Mouse (Mus musculus): ENCODE data around the gene Apaf1.

The Apaf1 gene

DNA sequence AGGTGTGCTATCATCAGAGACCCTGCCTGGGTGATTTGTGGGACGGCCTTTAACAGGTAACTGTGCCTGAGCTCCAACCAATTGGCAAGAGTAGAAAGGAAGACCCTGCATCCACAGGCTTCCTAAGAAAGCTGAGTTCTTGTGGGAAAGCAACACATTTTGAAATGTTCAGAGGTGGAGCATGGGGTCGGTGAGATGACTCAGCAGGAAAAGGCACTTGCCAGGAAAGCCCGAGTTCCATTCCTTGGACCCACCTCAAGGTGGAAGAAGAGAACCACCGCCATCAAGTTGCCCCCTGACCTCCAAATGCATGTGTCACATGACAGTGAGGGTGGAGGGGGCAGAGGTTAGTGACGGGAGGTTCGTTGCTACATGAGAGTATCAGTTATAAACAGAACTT lies 108.1 kb downstream of the Apaf1 start:
- no peak for DNase-seq (ENCODE audit: low spot score)

DNA sequence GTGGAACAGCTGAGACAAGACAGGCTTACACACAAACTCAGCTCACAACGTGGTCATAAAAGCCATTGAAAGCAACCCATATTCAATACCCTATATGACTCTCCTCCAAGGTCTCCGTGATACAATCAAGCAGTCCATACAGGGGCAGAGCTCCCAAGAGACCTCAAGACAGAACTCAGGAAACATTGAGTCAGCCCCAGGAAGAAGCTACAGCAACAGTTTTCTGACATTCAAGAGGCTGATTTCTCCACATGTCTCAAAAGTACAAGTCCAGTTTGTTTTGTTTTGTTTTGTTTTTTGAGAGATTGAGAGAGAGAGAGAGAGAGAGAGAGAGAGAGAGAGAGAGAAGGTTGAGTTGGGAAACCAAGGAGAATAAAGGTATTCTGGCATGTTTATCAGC lies 108.5 kb downstream of the Apaf1 start:
- DNase-seq (ENCODE audit: low spot score) = no peak

DNA sequence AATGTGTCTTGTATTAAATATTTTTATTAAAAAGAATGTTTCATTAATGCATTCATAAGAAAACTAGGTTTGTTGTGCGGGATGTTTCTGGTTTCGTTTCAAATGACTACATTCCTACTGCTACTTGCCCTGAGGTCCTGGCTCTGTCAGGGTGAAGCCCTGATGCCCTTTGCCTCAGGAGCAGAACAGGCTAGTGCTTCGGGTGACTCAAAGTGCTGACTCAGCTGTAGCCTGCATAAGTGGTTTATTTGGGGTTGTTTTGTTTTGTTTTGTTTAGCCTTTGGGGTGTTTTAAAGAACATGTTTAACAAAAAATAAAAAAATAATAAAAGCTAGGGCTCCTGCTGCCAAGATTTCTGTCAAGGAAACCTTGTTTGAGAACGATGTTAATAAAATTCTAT lies 112.0 kb downstream of the Apaf1 start:
- DNase-seq (ENCODE audit: low spot score) = no peak

DNA sequence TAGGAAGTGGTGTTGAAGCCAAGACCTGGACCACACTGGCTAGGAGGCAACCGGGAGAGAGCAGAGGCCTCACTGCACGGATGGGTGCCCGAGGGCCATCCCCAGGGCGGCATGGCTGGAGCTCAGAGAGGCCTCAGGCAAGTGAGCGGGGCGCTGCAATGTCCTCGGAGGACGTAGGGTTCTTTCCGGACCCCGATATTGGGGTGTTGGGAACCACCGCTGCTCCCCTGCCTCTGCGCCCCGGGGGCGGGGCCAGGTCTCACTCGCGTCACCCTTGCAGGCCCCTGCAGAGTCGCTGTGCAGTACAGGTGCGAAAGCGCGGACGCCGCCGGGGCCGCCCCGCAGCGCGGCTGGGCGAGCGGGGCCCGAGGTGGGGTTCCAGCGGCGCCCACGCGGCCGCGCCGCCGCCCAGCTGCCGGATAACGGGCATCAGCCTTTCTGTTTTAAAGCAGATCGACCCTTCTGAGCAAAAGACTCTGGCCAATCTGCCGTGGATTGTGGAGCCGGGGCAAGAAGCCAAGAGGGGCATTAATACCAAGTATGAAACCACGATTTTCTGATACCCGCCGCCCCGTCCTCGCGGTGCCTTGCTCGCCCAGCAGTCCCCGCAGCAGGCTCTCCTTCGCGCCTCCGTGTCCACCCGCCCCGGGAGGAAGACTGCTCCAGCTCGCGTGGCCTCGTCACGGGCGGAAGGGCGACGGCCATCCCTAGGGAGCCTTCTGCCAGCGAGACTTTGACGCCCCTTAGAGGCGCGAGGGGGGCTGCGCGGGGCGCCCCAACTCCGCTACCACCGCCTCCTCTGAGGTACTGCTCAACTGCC lies 113.0 kb downstream of the Apaf1 start:
- DNase-seq (ENCODE audit: low spot score) = peak; percentile 53

DNA sequence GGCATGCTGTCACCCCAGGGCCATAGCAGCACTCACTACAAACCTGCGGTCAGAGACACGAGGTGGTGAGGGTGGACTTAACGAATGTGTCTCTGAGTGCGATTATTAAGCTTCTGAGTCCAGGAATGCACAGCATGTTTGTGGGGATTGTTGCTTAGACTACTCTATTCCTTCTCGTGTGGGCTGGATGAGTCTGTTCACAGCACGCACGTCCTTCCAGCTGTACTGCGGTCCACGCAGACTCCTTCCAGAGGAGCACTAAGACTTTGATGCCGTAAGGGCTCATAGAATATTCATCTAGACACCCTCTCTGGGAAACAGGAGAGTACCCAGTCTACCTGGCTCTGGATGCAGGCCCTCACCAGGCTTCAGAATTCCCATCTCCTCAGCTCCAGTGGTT lies 114.3 kb downstream of the Apaf1 start:
- no peak for DNase-seq (ENCODE audit: low spot score)

DNA sequence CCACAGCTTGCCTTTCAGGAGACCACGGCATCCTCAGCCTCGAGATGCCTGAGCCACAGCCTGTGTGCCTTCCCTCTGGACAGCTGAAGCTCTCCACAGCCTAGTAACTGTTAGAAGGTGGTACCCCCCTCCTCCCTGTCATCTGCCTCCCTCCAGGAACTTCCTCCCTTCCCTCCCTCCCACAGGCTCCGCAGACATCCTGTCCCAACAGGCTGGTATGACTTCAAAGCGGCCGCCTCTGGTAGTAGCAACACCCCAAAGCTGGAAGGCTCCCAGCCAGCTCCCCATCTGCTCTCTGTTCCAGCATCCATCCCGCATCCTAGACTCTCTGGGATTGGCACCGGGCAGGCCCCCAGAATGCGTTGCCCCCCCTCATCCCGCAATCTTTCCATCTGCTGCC lies 115.7 kb downstream of the Apaf1 start:
- DNase-seq (ENCODE audit: low spot score) = no peak

DNA sequence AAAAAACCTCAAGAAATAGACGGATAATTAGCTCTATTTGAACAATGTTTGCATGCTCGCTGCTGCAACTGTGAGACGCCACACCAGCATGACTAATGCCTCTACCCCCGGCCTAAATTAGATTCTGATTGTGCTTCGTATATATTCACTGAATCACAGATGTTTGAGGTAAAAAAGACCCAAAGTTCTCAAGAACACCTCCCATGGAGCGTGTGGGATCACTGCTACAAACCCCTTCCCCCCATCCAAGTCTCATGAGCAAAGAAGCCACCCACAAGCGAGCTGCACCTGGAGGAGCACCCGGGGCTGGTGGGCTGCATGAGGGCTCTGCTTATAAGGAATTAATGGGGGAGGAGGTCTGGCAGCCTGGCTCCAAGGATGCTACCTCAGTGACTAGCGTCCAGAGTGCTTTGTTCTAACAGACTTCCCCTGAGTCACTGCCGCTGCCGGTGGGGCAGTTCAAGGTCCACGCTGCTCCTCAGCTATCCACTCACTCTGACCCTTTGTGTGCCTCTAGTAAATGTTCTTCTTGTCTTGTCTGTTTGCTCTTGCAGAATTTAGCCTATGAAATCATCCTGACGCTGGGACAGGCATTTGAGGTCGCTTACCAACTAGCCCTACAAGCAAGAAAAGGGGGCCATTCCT lies 116.8 kb downstream of the Apaf1 start:
- no peak for DNase-seq (ENCODE audit: low spot score)

DNA sequence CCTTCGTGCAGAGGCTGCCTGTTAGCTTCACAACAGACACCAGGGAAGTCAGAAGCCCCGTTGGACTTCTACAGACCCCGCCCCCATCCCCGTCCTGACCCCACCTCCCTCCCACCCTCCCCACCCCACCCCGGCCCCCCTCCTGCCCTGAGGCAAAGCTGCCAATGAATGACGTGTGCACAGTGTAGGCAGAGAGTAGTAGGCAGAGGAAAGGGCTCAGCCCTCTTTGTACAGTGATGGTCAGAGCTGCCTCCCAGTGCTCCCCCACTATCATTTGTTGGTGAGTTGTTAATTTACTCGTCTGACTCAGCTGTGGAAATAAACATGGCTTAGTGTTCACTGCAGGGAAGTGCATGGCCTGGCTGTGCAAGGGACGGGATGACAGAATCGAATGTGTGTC lies 118.1 kb downstream of the Apaf1 start:
- DNase-seq (ENCODE audit: low spot score) = no peak

DNA sequence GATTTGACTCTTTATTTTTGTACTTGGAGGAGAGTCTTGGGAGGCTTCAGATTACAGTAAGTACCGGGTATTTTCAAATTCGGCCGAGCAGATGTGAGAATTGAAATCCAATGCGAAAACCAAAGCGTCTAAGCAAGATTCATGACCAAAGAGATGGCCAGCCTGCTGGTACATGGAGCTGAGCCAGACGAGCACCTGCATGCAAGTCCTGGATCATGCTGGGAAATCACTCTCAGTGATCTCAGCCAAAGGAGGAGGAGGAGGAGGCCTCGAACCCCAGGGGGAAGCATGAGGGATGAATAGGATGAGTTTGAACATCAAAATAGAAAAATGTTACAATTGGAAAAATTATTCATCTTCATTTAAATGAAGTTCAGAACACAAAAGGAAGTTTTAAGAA lies 122.2 kb downstream of the Apaf1 start:
- no peak for DNase-seq (ENCODE audit: low spot score)

DNA sequence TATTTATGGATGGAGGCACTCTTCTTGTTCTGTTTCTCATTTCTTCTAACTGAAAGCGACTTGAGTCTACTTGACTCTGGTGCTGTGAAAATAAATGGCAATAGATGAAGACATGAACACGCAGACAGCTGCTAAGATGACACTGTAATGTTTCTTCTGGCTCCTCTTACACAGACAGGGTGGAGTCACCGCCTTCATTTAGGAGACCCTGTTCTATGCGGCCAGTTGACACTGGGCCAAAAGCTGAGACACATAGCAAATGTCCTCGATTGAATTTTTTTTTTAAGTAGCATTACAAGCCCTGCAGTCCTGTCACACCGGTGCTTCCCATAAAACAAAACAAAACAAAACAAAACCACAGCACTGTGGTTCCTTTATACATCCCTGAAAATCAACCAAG lies 128.7 kb downstream of the Apaf1 start:
- no peak for DNase-seq (ENCODE audit: low spot score)

DNA sequence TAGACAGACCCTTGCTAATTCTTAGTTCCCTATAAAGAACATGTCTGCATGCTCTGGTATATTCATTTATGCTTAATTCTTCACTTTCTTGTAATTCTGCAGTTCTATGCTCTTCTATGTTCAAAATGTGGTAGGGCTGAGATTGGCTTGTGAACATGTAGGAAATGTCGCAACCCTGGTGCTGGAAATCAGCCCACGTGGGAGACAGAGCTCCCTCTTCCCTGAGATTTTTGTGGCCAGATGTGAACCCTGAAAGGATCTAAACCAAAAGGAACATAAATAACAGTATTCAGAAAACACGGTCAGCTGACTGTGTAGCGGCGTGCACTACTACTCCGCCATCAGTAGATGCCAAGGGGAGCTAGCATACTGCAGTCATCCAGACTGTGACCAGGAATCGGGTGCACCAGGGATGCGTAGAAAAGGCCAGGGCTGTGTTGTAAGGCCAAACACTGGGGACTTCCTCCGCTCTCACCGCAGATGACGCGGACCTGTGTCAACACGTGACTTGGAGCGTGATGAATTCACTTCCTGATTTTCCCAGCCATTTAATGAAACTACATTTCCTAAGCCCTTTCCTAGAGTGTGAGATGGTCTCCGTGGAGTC lies 129.4 kb downstream of the Apaf1 start:
- no peak for DNase-seq (ENCODE audit: low spot score)

DNA sequence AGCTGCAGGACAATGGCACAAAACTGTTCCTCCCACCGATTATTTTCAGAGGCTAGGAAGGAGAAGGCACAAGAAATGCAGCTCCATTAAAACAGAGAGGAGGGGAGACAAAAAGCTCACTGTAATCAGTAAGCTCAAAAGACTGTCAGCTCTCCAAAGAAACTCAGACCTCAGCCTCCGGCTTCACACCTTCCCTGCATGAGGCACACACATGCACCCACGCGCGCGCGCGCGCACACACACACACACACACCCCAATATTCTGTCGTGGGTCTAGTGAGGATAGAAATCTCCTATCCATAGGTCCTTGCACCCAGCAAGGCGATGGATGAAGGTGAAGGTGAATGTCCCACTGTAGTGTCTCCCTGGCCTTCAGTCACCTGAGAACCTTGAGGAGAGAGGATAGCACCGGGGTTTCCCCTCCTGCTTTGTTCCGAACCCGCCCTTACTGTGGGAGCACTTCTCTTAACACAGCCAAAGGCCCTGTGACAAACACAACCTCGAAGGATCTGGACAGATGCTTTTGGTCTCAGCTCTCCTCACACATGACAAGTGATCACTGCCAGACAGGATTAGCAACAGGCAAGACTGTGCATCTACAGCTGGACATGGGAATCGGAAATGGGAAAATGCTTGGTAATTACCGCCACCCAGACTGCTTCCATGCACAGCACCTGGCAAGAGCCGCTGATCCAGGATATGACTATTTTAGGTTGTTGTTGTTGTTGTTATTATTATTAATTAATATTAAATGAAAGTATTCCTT lies 134.8 kb downstream of the Apaf1 start:
- DNase-seq (ENCODE audit: low spot score) = no peak

DNA sequence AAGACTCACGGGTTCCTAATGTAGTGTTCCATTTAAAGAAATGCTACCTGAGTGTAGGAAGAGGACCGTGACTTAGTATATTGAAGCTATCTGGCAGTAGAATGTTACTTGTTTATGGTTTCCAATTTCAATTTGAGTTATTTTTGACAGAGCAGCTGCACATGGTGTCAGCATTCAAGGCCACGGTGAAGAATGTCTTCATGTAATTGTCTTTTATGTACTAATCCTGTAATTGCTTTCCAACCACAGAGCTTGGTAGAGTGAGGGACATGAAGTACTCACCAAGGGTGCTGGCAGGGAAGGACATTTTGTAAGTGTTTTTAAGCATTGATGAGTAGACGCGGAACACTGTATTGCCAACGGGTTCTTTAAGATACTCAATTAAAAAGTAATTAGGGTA lies 135.5 kb downstream of the Apaf1 start:
- no peak for DNase-seq (ENCODE audit: low spot score)

DNA sequence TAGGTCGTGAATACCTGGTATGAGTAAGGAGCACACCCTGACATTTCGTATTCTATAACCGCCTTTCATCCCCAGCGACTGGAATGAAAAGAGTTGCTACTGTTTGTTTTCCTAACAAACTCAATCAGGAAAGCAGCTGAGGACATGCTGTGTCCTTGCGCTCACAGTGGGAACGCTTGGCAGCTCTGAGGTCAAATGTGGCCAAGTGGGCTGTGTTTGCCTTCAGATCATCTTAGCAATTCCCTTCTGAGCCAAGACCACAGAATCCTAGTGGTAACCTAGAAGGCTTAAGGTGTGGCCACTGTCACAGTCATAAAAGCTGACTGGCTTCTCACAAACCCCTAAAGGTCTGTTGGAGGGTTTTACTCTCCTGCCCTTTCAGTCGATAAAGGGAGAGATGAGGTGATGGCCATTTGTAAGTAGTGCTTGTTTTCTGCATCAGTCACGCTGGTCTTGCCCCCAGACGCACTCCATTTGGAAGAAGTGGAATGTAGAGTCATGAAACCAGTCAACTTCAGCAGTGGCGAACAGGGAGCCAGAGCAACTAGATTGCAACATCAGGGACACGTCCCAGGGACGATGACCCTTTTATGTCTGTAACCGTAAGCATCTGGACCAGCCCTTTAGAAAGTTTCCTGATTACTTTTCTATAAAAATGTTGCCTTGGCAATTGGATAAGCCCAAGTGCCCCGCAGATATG lies 140.4 kb downstream of the Apaf1 start:
- no peak for DNase-seq (ENCODE audit: low spot score)

DNA sequence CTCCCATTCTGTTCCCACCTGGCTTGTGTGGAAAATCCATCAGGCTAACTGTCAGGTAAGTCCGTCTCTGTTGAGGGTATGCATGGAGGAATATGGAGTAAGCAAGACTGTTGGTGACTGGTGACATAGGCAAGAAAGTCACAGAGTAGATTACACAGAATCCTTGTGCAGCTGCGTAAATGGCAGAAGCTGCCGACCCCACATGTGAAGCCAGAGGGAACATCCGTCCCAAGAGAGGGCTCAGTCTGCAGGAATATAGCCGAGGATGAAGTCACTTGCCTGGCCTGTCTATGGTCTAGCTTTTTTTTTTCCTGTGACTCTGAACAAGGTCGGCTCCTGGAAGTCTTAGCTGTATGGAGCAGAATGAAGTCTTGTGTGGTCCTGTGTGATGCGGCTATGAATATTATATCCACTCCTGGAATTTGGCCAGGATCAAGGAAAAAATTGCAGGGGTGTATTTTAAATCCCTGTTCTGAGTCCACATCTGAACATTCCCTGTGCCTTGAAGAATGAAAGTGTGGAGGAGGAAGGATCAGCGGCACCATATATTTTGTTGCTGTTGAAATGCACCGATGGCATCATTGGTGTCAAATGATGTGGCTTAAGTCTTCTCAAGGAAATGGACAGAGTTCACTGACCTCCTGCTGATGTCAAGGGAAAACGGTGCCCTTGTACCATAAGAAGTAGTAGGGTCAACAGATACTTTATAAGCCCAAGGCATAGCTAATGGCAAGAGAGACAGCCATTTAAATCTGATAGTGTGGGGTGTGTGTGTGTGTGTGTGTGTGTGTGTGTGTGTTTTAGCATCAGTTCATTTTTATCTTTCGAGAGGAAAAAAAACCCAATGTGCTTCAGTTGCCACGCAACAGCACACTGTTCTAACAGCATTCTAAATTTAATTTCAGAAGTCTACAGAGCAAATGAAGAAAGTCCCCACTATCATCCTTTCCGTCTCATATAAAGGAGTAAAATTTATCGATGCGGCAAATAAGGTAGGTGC lies 141.7 kb downstream of the Apaf1 start:
- no peak for DNase-seq (ENCODE audit: low spot score)
